Mouse (Mus musculus) C2C12 (cell line): ENCODE measurements around the gene Gart. TPM values are rescaled to one million over a fixed set of nuclear protein-coding genes. Genes with fewer than 3 reads are reported as not detected.

ENCODE experiments used
- H3K27me3 ChIP-seq: one replicate; pipeline ENCODE4 v1.6.1; 2011; ENCODE audit not compliant: control insufficient read depth, insufficient read depth, insufficient read length
- H3K36me3 ChIP-seq: one replicate; pipeline ENCODE4 v1.6.1; 2011; ENCODE audit not compliant: control insufficient read depth, insufficient read depth
- H3K4me3 ChIP-seq: one replicate; pipeline ENCODE4 v1.5.1; 2011; ENCODE audit warnings: mild to moderate bottlenecking, control low read depth; ENCODE audit not compliant: poor library complexity, insufficient read depth, severe bottlenecking
- H3K79me2 ChIP-seq: one replicate; pipeline ENCODE4 v1.6.1; 2011; ENCODE audit not compliant: control insufficient read depth, insufficient read depth
- H3K79me3 ChIP-seq: one replicate; pipeline ENCODE4 v1.6.1; 2011; ENCODE audit warnings: low read depth, control low read depth
- H3ac ChIP-seq: one replicate; pipeline ENCODE3; 2011; ENCODE audit warnings: low read depth; ENCODE audit not compliant: control insufficient read depth, insufficient read length
- CEBPB ChIP-seq: IDR thresholded peaks from one replicate; pipeline ENCODE4 v1.6.1; 2011; ENCODE audit warnings: low read depth, mild to moderate bottlenecking, control low read depth, moderate library complexity
- CTCF ChIP-seq: IDR thresholded peaks from one replicate; pipeline ENCODE4 v1.5.1; 2011; ENCODE audit not compliant: control insufficient read depth, insufficient read depth, insufficient read length
- FOSL1 ChIP-seq: IDR thresholded peaks from one replicate; pipeline ENCODE4 v1.8.0; 2011; ENCODE audit warnings: mild to moderate bottlenecking, low read length; ENCODE audit not compliant: poor library complexity, insufficient read depth, severe bottlenecking
- MAX ChIP-seq: IDR thresholded peaks from one replicate; pipeline ENCODE4 v1.6.1; 2011; ENCODE audit warnings: mild to moderate bottlenecking, control low read depth
- MYOD1 ChIP-seq: IDR thresholded peaks from one replicate; pipeline ENCODE4 v1.6.1; 2011; ENCODE audit warnings: low read depth; ENCODE audit not compliant: control insufficient read depth, insufficient read length
- MYOG ChIP-seq: IDR thresholded peaks from one replicate; pipeline ENCODE4 v1.6.1; 2011; ENCODE audit not compliant: control insufficient read depth, insufficient read length; ENCODE audit errors: extremely low read depth
- USF1 ChIP-seq: IDR thresholded peaks from one replicate; pipeline ENCODE4 v1.6.1; 2011; ENCODE audit warnings: low read depth, mild to moderate bottlenecking, control low read depth, moderate library complexity
- polyA plus RNA-seq: library from polyadenylated mRNA; unstranded; fragments of >200 nt; fragmentation: generic; extraction: Trizol; gene quantifications from one replicate; pipeline ENCODE4 v1.2.1, GENCODE M21; 2012; ENCODE audit warnings: missing spikeins

The Gart gene
- polyA plus RNA-seq, 1 experiment, result 131 TPM

GRCm38 (mm10) chr16:91595076-91595475 is 51.7 kb downstream of the Gart start:
- no peak overlapping the region for H3ac ChIP-seq
- TF ChIP-seq CEBPB, result no peak
- no peak for TF ChIP-seq MAX
- TF ChIP-seq CTCF, result no peak
- no peak for TF ChIP-seq MYOG
- no peak for TF ChIP-seq MYOD1
- no peaks in the 10 kb centered on the region for H3K36me3 ChIP-seq
- no peaks in the 10 kb centered on the region for H3K27me3 ChIP-seq
- no peaks in the 10 kb centered on the region for H3K79me2 ChIP-seq
- H3K4me3 ChIP-seq, result no peak overlapping the region
- no peaks in the 10 kb centered on the region for H3K79me3 ChIP-seq

DNA sequence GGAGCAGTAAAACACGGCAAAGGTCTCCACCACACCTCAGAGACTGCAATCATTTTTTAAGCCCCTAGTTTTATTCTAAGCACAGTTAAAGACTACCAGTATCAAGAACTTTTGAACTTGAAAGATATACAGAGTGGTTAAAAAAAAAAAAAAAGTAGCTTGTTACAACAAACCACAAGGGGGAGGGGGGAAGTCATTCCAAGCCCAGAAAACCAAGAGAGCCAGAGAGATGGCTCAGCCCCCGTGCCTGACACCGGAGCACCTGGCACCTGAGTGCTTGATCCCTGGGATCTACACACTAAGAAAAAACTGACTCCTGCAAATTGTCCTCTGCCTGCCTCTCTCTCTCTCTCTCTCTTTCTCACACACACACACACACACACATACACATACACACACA is 53.5 kb downstream of the Gart start:
- no peaks in the 10 kb centered on the region for H3K36me3 ChIP-seq
- H3ac ChIP-seq, result no peak overlapping the region
- H3K4me3 ChIP-seq, result no peak overlapping the region
- no peak for TF ChIP-seq FOSL1
- no peak for TF ChIP-seq USF1
- TF ChIP-seq CEBPB, result no peak
- TF ChIP-seq MAX, result no peak
- TF ChIP-seq MYOG, result no peak
- TF ChIP-seq CTCF, result no peak
- TF ChIP-seq MYOD1, result no peak
- H3K79me2 ChIP-seq, result no peaks in the 10 kb centered on the region
- H3K79me3 ChIP-seq, result no peaks in the 10 kb centered on the region
- no peaks in the 10 kb centered on the region for H3K27me3 ChIP-seq

- Histone ChIP-seq H3ac (no peak overlapping the region), H3K4me3 (no peak overlapping the region), H3K79me2 (no peaks in the 10 kb centered on the region), H3K27me3 (no peaks in the 10 kb centered on the region), H3K36me3 (no peaks in the 10 kb centered on the region), H3K79me3 (no peaks in the 10 kb centered on the region)
- no peak for TF ChIP-seq MYOG
- no peak for TF ChIP-seq CTCF
- no peak for TF ChIP-seq MYOD1
- TF ChIP-seq CEBPB, result no peak
- TF ChIP-seq MAX, result no peak
- no peak for TF ChIP-seq USF1
Observed at GRCm38 (mm10) chr16:91592162-91592561, 54.6 kb downstream of the Gart start.

- Histone ChIP-seq H3K36me3 (no peaks in the 10 kb centered on the region), H3K79me3 (no peaks in the 10 kb centered on the region), H3K79me2 (no peaks in the 10 kb centered on the region), H3K4me3 (no peak overlapping the region), H3ac (no peak overlapping the region), H3K27me3 (no peaks in the 10 kb centered on the region)
- no peak for TF ChIP-seq MAX
Observed at GRCm38 (mm10) chr16:91588703-91589102, 58.0 kb downstream of the Gart start.

GRCm38 (mm10) chr16:91587730-91588453 is 58.9 kb downstream of the Gart start:
- no peaks in the 10 kb centered on the region for H3K79me3 ChIP-seq

DNA sequence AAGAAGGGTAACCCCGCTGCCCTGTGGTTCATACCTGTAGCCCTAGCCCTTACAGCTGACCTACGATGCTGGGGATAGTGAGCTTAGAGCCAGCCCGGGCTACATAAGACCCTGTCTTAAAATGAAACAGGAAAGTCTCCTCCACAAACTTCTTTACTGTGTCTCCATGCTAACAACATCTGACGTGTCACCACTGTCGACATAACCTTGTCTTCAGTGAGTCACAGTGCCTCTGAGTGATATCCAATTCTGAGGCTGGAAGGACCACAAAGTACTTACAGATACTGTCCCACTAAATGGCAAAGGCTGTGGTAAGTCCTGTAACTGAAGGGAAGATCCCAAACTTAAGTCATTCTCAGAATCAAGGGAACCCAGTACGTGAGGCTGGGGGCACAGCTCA is 60.5 kb downstream of the Gart start:
- H3ac ChIP-seq, result no peak overlapping the region
- no peak overlapping the region for H3K4me3 ChIP-seq
- H3K36me3 ChIP-seq, result no peaks in the 10 kb centered on the region
- no peaks in the 10 kb centered on the region for H3K79me2 ChIP-seq
- H3K27me3 ChIP-seq, result no peaks in the 10 kb centered on the region
- no peaks in the 10 kb centered on the region for H3K79me3 ChIP-seq
- TF ChIP-seq MYOD1, result no peak

More at GRCm38 (mm10) chr16:91587730-91588453, 58.9 kb downstream of the Gart start:
- Histone ChIP-seq H3ac (no peak overlapping the region), H3K27me3 (no peaks in the 10 kb centered on the region), H3K4me3 (no peak overlapping the region), H3K79me2 (no peaks in the 10 kb centered on the region), H3K36me3 (no peaks in the 10 kb centered on the region)
- TF ChIP-seq USF1, result no peak
- no peak for TF ChIP-seq MYOD1
- TF ChIP-seq MYOG, result no peak
- TF ChIP-seq FOSL1, result no peak
- no peak for TF ChIP-seq MAX
- no peak for TF ChIP-seq CEBPB
- no peak for TF ChIP-seq CTCF
